Mouse (Mus musculus) hindbrain, embryonic 14.5 days (tissue): ENCODE results near the gene Sf3a3. TPM values are rescaled to one million over a fixed set of nuclear protein-coding genes. Genes with fewer than 3 reads are reported as not detected.

Source experiments
- ATAC-seq: fragments of 200-750 bp; cut with Nextera tagmentation; 2 replicates; pipeline ENCODE4 v1.8.0; 2017; ENCODE audit warnings: moderate number of reproducible peaks, mild to moderate bottlenecking, moderate TSS enrichment, moderate library complexity; ENCODE audit not compliant: low FRiP score
- DNase-seq: peaks from one replicate; pipeline ENCODE4 v3.0.0-alpha.2; 2015; ENCODE audit warnings: low spot score
- H3K27ac ChIP-seq: fragments of 300-500 bp; sonication (generic); 2 replicates; pipeline ENCODE4 v1.5.1; 2014; ENCODE audit warnings: mild to moderate bottlenecking, moderate library complexity
- H3K27me3 ChIP-seq: fragments of 300-500 bp; sonication (generic); 2 replicates; pipeline ENCODE4 v1.6.1; 2014; ENCODE audit warnings: mild to moderate bottlenecking, low read length, mixed read lengths; ENCODE audit not compliant: control insufficient read depth, insufficient read depth
- H3K36me3 ChIP-seq: fragments of 300-500 bp; sonication (generic); replicated peaks from 2 replicates; pipeline ENCODE4 v1.6.1; 2014; ENCODE audit not compliant: control insufficient read depth, insufficient read depth
- H3K4me1 ChIP-seq: fragments of 300-500 bp; sonication (generic); replicated peaks from 2 replicates; pipeline ENCODE4 v1.6.1; 2014; ENCODE audit warnings: antibody characterized with exemption, low read length, mixed read lengths; ENCODE audit not compliant: control insufficient read depth, insufficient read depth
- H3K4me2 ChIP-seq: fragments of 300-500 bp; sonication (generic); replicated peaks from 2 replicates; pipeline ENCODE4 v1.6.1; 2014; ENCODE audit warnings: mild to moderate bottlenecking, moderate library complexity
- H3K4me3 ChIP-seq: fragments of 300-500 bp; sonication (generic); replicated peaks from 2 replicates; pipeline ENCODE4 v1.5.1; 2014; ENCODE audit warnings: mild to moderate bottlenecking, low read length
- H3K9ac ChIP-seq: fragments of 300-500 bp; sonication (generic); 2 replicates; pipeline ENCODE4 v1.6.1; 2014
- H3K9me3 ChIP-seq: fragments of 300-500 bp; sonication (generic); 2 replicates; pipeline ENCODE4 v1.6.1; 2016; ENCODE audit warnings: low read length; ENCODE audit not compliant: control insufficient read depth
- WGBS: fragments of 180-500 bp; shearing (Covaris S2); extraction: QIAGEN DNeasy Blood & Tissue Kit; methylation state at CpG from one replicate; pipeline ENCODE4 v1.1.7; 2014; 5-methylcytosine and 5-hydroxymethylcytosine counted together
- polyA plus RNA-seq: library from polyadenylated mRNA; unstranded; fragments of >200 nt; fragmentation: Nextera tagmentation; extraction: Ambion mirVana; gene quantifications from 2 replicates; pipeline ENCODE4 v1.2.1, GENCODE M21; 2014

Gene Sf3a3
- polyA plus RNA-seq, 1 experiment from 2014 or later, result 89.3 TPM

DNA sequence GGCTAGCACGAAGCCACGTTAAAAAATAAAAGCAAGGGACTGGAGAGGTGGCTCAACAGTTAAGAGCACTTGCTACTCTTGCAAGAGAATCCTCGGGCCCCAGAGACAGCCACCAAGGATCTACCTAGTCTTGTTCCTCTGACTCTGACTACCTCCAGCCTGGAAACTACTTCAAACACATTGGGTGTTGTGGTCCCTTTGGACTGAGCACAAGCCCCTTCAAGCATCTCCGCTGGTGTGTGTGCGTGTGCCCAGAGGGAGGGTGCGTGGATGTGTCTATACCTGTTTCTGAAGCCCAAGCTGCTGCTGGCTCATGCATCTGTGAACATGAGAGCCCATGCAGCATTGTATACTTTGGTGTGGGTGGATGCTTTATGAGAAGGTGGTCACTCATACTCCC, 38.6 kb upstream of the Sf3a3 start:
- no peak for ATAC-seq
- 84% methylated on average over 6 of the region's 6 CpGs for WGBS
- Histone ChIP-seq H3K4me1 (peaks cover 34% of the 10 kb centered on the region), H3K27me3 (no peaks in the 10 kb centered on the region), H3K9me3 (no peaks in the 10 kb centered on the region), H3K36me3 (peaks cover 40% of the 10 kb centered on the region), H3K27ac (no peak overlapping the region), H3K9ac (no peak overlapping the region), H3K4me3 (no peak overlapping the region), H3K4me2 (no peak overlapping the region)
- no peak for DNase-seq

DNA sequence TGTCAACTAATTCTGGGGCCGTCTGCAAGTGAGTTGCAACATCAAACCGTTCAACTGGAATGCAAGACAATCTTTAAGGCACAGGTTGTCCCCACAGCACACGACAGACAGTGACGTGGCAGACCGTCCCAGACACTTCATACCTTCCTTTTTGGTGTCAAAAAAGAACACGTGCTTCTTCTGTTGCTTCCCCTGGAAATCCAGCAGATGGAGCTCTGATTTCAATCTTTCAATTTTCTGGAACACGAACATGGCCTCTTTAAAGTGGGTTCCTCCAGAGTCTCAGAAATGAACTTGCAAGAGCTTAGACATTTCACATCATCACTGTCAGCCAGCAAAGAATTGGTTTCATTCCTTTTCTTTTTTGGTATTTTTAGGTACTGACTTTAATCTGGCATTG, 32.3 kb upstream of the Sf3a3 start:
- no peaks in the 10 kb centered on the region for H3K9me3 ChIP-seq
- H3K9ac ChIP-seq, result no peak overlapping the region
- WGBS, result 63% methylated on average over 7 of the region's 7 CpGs
- no peaks in the 10 kb centered on the region for H3K27me3 ChIP-seq
- peaks cover 90% of the 10 kb centered on the region for H3K36me3 ChIP-seq
- ATAC-seq (no peak), DNase-seq (no peak)
- H3K27ac ChIP-seq, result no peak overlapping the region
- no peak overlapping the region for H3K4me3 ChIP-seq
- H3K4me2 ChIP-seq, result no peak overlapping the region
- H3K4me1 ChIP-seq, result no peaks in the 10 kb centered on the region

DNA sequence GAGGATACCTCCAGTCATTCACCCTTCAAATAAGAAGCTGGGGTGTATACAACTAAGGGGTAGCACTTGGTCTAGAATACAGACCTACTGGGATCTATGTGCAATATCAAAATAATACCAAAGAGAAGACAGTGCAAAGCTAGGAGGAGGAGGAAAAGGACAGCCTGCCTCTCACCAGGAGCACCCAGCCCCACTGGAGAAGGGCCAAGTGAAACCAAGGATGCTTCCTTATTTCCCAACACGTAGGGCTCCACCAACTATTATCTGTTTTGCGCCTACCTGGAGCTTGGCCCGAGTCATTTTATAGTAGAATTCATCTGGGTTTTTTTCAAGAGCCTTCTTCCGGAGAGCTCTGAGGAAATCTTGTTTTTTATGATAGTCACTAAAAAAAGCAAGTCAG, 31.1 kb upstream of the Sf3a3 start:
- Histone ChIP-seq H3K4me1 (no peaks in the 10 kb centered on the region), H3K27me3 (no peaks in the 10 kb centered on the region), H3K9me3 (no peaks in the 10 kb centered on the region), H3K9ac (no peak overlapping the region), H3K36me3 (peaks cover 90% of the 10 kb centered on the region), H3K4me2 (no peak overlapping the region), H3K4me3 (no peak overlapping the region), H3K27ac (no peak overlapping the region)
- no peak for DNase-seq
- ATAC-seq, result no peak
- 92% methylated on average over 4 of the region's 4 CpGs for WGBS

DNA sequence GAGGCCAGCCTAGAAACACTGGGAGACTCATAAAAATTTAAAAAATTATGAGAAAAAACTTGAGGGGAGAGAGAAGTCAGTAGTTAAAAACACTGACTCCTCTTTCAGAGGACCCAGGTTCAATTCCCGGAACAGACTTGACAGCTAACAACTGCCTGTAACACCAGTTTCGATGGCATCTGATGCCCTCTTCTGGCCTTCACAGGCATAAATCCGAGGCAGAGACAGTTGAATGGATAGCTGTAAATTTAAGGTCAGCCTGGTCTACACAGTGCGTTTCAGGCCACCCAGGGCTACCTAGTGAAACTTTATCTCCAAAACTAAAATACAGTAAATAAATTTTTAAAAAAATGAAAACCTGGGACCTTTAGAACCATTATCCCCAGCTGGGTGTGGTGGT, 29.6 kb upstream of the Sf3a3 start:
- no peak overlapping the region for H3K9ac ChIP-seq
- H3K4me3 ChIP-seq, result no peak overlapping the region
- 87% methylated on average over 4 of the region's 4 CpGs for WGBS
- H3K4me1 ChIP-seq, result no peaks in the 10 kb centered on the region
- H3K27me3 ChIP-seq, result no peaks in the 10 kb centered on the region
- DNase-seq, result no peak
- H3K36me3 ChIP-seq, result peaks cover 77% of the 10 kb centered on the region
- no peaks in the 10 kb centered on the region for H3K9me3 ChIP-seq
- H3K27ac ChIP-seq, result no peak overlapping the region
- no peak for ATAC-seq
- H3K4me2 ChIP-seq, result no peak overlapping the region

DNA sequence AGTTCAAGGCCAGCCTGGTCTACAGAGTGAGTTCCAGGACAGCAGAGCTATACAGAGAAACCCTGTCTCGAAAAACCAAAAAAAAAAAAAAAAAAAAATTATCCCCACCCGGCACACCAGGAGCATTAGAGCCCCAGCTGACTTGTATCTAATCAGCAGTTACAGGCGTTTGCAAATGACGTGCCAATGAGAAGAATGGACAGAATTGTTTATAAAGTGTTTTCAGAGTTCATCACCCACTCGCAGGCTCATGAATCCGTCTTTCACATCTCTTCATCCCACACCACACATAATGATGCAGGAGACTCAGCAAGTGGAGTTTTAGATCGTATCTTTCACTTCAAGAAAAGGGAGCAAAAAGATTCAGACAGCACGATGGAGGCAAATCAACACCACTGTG, 29.1 kb upstream of the Sf3a3 start:
- Histone ChIP-seq H3K9me3 (no peaks in the 10 kb centered on the region), H3K27me3 (no peaks in the 10 kb centered on the region), H3K4me3 (no peak overlapping the region), H3K4me1 (no peaks in the 10 kb centered on the region), H3K4me2 (no peak overlapping the region), H3K27ac (no peak overlapping the region), H3K9ac (no peak overlapping the region), H3K36me3 (peaks cover 72% of the 10 kb centered on the region)
- ATAC-seq (no peak), DNase-seq (no peak)
- 85% methylated on average over 8 of the region's 8 CpGs for WGBS

DNA sequence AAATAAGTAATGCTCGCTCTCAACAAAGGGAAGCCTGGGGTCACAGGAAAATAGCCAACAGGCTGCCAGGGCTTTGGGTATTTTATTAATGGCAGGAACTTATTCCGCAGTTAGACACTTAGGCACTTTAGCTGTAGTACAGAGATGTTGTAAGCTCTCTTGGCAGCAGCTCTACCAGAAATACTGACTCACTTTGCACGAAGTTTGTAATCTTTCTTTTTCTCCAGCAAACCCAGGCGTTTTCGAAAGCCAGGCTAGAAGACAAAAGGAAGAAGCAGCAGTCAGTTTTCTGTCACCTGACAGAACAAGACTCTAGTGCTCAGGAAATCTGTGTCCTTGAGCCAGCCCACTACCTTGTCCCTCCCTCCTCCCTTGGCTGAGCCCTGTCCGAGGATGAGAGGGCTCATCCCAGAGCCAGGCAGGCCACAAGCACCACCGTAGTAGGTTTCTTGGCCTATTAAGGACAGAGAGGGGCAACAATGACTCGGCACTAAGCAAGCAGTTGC, 28.6 kb upstream of the Sf3a3 start:
- Histone ChIP-seq H3K4me1 (peaks cover 2% of the 10 kb centered on the region; the same call in 1 of the 2 replicates), H3K27me3 (no peaks in the 10 kb centered on the region), H3K4me2 (no peak overlapping the region), H3K9ac (no peak overlapping the region), H3K9me3 (no peaks in the 10 kb centered on the region), H3K27ac (no peak overlapping the region), H3K36me3 (peaks cover 72% of the 10 kb centered on the region), H3K4me3 (no peak overlapping the region)
- DNase-seq (no peak), ATAC-seq (no peak)
- 89% methylated on average over 8 of the region's 8 CpGs for WGBS

DNA sequence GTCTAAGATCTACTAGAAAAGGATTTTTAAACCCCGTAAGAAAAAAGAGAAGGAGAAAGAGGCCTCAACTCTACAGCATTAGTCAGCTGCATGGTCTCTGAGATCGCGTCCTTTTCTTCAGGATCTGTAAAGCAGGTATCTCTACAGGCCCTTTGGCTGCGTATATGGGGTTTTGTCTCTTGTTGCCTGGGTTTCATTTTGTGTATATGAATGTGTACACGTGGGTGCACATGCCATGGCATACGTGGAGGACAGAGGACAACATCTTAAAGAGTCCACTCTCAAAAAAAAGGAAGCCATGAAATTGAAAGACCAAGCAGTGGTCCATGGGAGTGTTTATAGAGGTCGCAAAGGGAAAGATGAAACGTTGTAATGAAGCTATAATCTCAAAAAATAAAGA, 23.1 kb upstream of the Sf3a3 start:
- no peak overlapping the region for H3K4me2 ChIP-seq
- no peak overlapping the region for H3K9ac ChIP-seq
- peaks cover 26% of the 10 kb centered on the region for H3K36me3 ChIP-seq
- ATAC-seq (no peak), DNase-seq (no peak)
- no peak overlapping the region for H3K4me3 ChIP-seq
- 85% methylated on average over 8 of the region's 8 CpGs for WGBS
- peaks cover 5% of the 10 kb centered on the region for H3K27me3 ChIP-seq
- H3K27ac ChIP-seq, result no peak overlapping the region
- no peaks in the 10 kb centered on the region for H3K9me3 ChIP-seq
- H3K4me1 ChIP-seq, result peaks cover 14% of the 10 kb centered on the region

DNA sequence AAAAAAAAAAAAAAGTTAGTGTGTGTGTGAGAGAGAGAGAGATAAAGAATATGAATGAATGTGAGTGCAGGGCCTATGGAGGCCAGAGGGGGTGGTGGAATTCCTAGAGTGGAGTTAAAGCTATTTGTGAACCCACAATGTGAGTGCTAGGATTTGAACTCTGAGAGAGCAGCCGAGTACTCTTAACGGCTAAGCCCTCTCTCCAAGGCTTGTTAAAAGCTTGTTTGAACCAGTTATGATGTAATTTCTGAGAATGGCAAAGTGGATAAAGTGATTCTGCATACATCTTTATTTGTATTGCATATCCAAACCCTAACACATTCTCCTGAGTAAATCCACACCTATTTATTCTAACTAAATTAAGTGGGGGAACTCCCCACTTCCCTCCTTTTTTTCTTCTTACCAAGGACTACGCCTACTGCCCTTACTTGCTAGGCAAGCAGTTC, 22.1 kb upstream of the Sf3a3 start:
- Histone ChIP-seq H3K4me1 (peaks cover 14% of the 10 kb centered on the region), H3K27me3 (peaks cover 5% of the 10 kb centered on the region), H3K4me3 (peak overlapping the region; percentile 69), H3K4me2 (peak overlapping the region; percentile 78), H3K9me3 (no peaks in the 10 kb centered on the region), H3K27ac (no peak overlapping the region), H3K36me3 (peaks cover 18% of the 10 kb centered on the region), H3K9ac (peak overlapping the region; percentile 83)
- DNase-seq (no peak), ATAC-seq (no peak)
- WGBS, result 76% methylated on average over 3 of the region's 3 CpGs

DNA sequence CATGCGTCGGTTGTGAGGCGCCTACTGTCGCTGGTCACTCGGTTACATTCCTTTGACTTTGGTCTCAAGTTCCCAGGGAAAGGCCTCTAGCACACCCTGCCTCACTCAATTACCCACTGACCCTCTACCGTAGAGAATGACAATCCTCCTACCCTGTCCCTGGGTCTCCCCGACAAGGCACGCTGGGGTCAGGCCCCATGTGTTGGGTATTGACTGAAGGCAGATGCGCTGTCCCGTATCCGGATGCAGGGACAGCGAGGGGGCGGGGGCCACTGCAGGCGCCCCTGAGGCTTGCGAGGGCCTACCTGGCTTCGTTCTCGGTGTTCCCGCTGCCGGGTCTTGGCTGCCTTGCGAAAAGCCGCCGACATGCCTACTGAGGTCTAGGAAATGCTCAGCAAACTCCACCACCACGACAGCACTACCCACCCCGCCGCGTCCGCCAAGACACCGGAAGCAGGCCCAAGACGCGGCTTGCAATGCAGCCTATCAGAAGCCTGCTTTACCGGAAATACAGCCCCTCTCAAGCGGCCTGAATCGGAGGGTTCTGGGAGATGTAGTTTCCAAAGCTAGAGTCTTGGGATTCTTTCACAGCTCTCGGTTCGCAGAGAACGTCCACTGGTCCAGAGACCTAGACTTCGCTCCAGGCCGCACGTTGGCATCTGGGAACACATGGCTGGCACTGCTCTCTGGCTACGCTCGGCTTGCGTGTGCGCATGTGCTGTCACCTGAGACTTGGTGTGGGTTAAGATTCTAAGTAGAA, 21.3 kb upstream of the Sf3a3 start, which contains the start of gene Utp11:
Gene Utp11 (minus strand): TSS at position 466 of the 760 bp plus-strand sequence.
- peak within 1 kb of the TSS; percentile 78 for H3K4me2 ChIP-seq
- 0 out of 2 replicates have a peak, but pooled peaks cover 10% of the 10 kb centered on the region for H3K36me3 ChIP-seq
- under 1% methylated on average over 43 of the region's 43 CpGs for WGBS
- ATAC-seq (peak; percentile 98), DNase-seq (peak; percentile 92)
- peak within 1 kb of the TSS; percentile 39; the same call in 1 of the 2 replicates for H3K27ac ChIP-seq
- H3K9me3 ChIP-seq, result no peaks in the 10 kb centered on the region
- peaks cover 14% of the 10 kb centered on the region for H3K4me1 ChIP-seq
- peak within 1 kb of the TSS; percentile 83 for H3K9ac ChIP-seq
- H3K27me3 ChIP-seq, result peaks cover 5% of the 10 kb centered on the region
- peak within 1 kb of the TSS; percentile 69 for H3K4me3 ChIP-seq
